Mouse (Mus musculus): Measurements from ENCODE around the gene Fga.

GRCm38 (mm10) chr3:83053126-83053525, 27.2 kb downstream of the Fga start:
- no peak for TF ChIP-seq POLR2A (IDR thresholded peaks at IDR 0.05; ENCODE audit: borderline replicate concordance, control insufficient read depth, low read depth, low read length)
- TF ChIP-seq CTCF (IDR thresholded peaks at IDR 0.05; ENCODE audit: control insufficient read depth, insufficient read depth, low read length), result no peak

Data from bone marrow, adult 2 months (tissue).